Mouse (Mus musculus) midbrain, postnatal 0 days (tissue): Measurements from ENCODE around the gene Gbp5. TPM values are rescaled to one million over a fixed set of nuclear protein-coding genes. Genes with fewer than 3 reads are reported as not detected.

Source experiments
- ATAC-seq: fragments of 200-750 bp; cut with Nextera tagmentation; 2 replicates; pipeline ENCODE4 v1.8.0; 2017; ENCODE audit warnings: moderate number of reproducible peaks, mild to moderate bottlenecking, moderate TSS enrichment, moderate library complexity; ENCODE audit not compliant: low FRiP score
- DNase-seq: peaks from one replicate; pipeline ENCODE4 v3.0.0-alpha.2; 2015; ENCODE audit warnings: low spot score
- H3K27ac ChIP-seq: fragments of 300-500 bp; sonication (generic); 2 replicates; pipeline ENCODE4 v1.5.1; 2014; ENCODE audit warnings: low read depth, mild to moderate bottlenecking, low read length, mixed read lengths
- H3K27me3 ChIP-seq: fragments of 300-500 bp; sonication (generic); 2 replicates; pipeline ENCODE4 v1.6.1; 2014; ENCODE audit warnings: low read length, control low read depth, mixed read lengths; ENCODE audit not compliant: insufficient read depth
- H3K36me3 ChIP-seq: fragments of 300-500 bp; sonication (generic); 2 replicates; pipeline ENCODE4 v1.6.1; 2014; ENCODE audit warnings: low read length, control low read depth, mixed read lengths; ENCODE audit not compliant: insufficient read depth
- H3K4me1 ChIP-seq: fragments of 300-500 bp; sonication (generic); 2 replicates; pipeline ENCODE4 v1.6.1; 2014; ENCODE audit warnings: mild to moderate bottlenecking, control low read depth, antibody characterized with exemption, low read length, mixed read lengths; ENCODE audit not compliant: insufficient read depth
- H3K4me2 ChIP-seq: fragments of 300-500 bp; sonication (generic); 2 replicates; pipeline ENCODE4 v1.6.1; 2014; ENCODE audit warnings: low read depth, mild to moderate bottlenecking, low read length, mixed read lengths; ENCODE audit not compliant: poor library complexity, severe bottlenecking
- H3K4me3 ChIP-seq: fragments of 300-500 bp; sonication (generic); 2 replicates; pipeline ENCODE4 v1.5.1; 2014; ENCODE audit warnings: low read depth, mild to moderate bottlenecking, low read length, moderate library complexity
- H3K9ac ChIP-seq: fragments of 300-500 bp; sonication (generic); replicated peaks from 2 replicates; pipeline ENCODE4 v1.6.1; 2014; ENCODE audit warnings: mild to moderate bottlenecking, low read length, moderate library complexity, mixed read lengths; ENCODE audit not compliant: poor library complexity, severe bottlenecking
- H3K9me3 ChIP-seq: fragments of 300-500 bp; sonication (generic); 2 replicates; pipeline ENCODE4 v1.6.1; 2016; ENCODE audit warnings: low read length, control low read depth
- CTCF ChIP-seq: IDR thresholded peaks from 2 replicates; pipeline ENCODE4 v1.5.1; 2016; ENCODE audit warnings: antibody characterized with exemption, mild to moderate bottlenecking
- WGBS: fragments of 180-500 bp; shearing (Covaris S2); extraction: QIAGEN DNeasy Blood & Tissue Kit; methylation state at CpG from one replicate; pipeline ENCODE4 v1.1.7; 2014; 5-methylcytosine and 5-hydroxymethylcytosine counted together
- polyA plus RNA-seq: library from polyadenylated mRNA; unstranded; fragments of >200 nt; fragmentation: Nextera tagmentation; extraction: Ambion mirVana; gene quantifications from 2 replicates; pipeline ENCODE4 v1.2.1, GENCODE M21; 2015
- total RNA-seq: library from RNA; depleted of rRNA; stranded (reverse); fragments of >200 nt; gene quantifications from 2 replicates; pipeline ENCODE4 v1.2.3, GENCODE M21; 2014; rRNA removed

The Gbp5 gene
- total RNA-seq (0.19 and 1.0 TPM in 2 replicates), polyA plus RNA-seq (0.23 and 0.39 TPM in 2 replicates)

DNA sequence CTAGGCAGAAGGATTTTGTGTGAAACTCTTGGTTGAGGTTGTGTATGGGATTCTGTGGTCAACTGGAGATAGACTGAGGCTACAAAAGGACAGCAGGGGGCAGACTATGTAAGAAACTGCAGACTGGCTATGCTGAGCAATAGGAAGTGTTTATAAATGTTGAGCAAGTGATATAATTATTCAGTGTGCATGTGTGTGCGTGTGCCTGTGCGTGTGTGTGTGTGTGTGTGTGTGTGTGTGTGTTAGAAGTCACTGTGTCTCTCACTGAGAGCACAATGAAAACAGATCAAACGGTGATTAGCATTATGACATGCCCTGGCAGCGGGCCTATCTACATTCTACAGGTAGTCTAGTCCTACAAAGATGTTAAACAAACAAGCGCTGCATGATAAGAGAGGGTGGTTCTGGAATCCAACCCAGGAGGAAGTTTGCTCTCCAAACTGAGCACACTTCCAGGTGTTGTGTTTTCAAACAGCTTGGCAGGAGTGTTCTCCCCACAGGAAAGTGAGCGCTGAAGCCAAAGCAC lies at the start of gene Gbp5:
Gbp5 (plus strand) TSS at position 443 of the 526 bp plus-strand sequence.
- no peak within 1 kb of the TSS for H3K9ac ChIP-seq
- H3K36me3 ChIP-seq, result no peaks in the 10 kb centered on the region
- no peaks in the 10 kb centered on the region for H3K27me3 ChIP-seq
- no peak within 1 kb of the TSS for H3K4me2 ChIP-seq
- 80% methylated on average over 6 of the region's 6 CpGs for WGBS
- TF ChIP-seq CTCF, result peak; percentile 72
- peak; percentile 61 for DNase-seq
- H3K4me3 ChIP-seq, result no peak within 1 kb of the TSS
- H3K9me3 ChIP-seq, result no peaks in the 10 kb centered on the region
- ATAC-seq, result no peak; the same call in 1 of the 2 replicates
- no peaks in the 10 kb centered on the region for H3K4me1 ChIP-seq
- no peak within 1 kb of the TSS for H3K27ac ChIP-seq

DNA sequence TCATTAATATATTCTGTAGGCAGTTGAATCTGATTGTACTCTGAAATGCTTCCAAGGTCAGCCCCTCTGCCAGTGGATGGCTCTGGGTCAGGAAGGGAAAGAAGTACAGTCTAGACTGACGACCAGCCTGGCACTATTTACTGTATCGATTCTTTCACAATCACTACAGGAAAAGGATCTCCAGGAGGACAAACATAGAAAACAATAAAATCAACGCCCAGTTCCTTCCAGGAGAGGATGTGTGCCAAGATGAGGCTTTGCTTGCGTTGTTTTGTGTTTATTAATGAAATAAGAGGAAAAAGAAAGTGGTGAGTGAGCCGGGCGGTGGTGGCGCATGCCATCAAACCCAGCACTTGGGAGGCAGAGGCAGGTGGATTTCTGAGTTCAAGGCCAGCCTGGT lies 39.6 kb upstream of the Gbp5 start:
- Histone ChIP-seq H3K9ac (no peak overlapping the region), H3K36me3 (no peaks in the 10 kb centered on the region), H3K4me2 (no peak overlapping the region), H3K27ac (no peak overlapping the region), H3K9me3 (no peaks in the 10 kb centered on the region), H3K4me1 (no peaks in the 10 kb centered on the region), H3K4me3 (no peak overlapping the region), H3K27me3 (no peaks in the 10 kb centered on the region)
- WGBS, result 87% methylated on average over 7 of the region's 7 CpGs
- no peak for DNase-seq
- ATAC-seq, result no peak
- no peak for TF ChIP-seq CTCF

DNA sequence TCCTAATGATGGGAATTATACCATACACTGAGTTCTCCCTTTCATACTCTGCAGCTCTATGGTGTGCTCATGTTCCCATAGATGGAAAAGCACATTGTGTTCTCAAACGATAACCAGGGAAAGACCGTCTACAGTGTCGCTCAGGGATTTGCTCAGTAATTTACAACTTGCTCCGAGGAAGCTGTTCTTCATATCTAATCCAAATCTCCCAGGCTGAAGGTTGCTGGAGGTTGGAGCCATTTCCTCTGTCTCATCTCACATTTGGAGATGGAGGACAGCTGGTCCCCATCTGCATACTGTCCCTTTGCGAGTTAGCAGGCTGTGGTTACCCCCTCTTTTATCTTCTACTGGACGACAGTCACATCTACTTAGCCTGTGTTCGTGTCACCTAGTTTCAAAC lies 34.5 kb upstream of the Gbp5 start:
- Histone ChIP-seq H3K9ac (no peak overlapping the region), H3K27ac (no peak overlapping the region), H3K36me3 (no peaks in the 10 kb centered on the region), H3K4me2 (no peak overlapping the region), H3K4me3 (no peak overlapping the region), H3K9me3 (no peaks in the 10 kb centered on the region), H3K4me1 (no peaks in the 10 kb centered on the region), H3K27me3 (no peaks in the 10 kb centered on the region)
- 91% methylated on average over 7 of the region's 7 CpGs for WGBS
- TF ChIP-seq CTCF, result no peak
- no peak for DNase-seq
- ATAC-seq, result no peak

DNA sequence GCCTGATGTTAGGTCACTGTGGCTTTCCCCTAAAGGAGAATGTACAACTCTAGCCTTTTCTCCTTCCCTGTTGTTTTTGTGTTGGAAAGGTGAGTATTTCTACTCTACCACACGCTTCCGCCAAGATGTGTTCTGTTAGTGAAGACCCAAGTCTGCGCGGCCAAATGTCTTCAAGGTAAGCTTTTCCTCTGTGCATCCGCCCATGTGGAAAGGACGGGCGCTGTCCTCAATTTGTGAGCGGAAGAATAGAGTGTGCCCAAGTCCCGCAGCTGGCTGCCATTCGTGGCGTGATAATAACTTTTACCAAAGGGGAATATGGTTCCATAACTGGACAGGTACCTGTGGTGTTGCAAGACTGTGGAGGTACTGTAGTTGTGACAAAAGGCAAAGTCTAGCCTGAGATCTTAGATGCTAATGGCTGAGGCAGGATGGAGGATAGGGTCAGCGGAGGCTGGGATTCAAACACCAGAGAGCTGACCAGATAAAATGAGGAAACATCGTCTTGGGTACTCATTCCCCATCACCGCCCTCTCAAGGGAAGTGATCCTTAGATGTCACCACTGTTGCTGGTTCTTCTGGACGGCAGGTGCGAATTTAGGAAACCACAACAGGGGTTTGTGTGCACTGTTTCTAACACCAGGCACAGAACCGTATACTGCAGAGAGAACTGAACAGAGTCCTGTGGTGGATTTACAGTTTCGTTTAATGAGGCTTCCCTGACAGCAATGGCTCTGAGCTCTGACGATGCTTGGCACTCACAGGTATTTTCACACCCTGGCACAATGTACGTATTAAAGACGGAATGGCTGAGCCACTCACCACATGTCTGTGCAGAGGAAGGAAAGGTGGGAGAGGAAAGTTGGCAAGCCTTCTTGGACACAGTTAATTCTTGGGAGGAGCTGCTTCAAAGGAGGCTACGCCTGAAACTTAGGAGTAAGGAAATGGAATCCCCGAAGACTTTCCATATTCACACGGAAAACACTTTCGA lies 30.7 kb upstream of the Gbp5 start:
- WGBS, result 92% methylated on average over 25 of the region's 25 CpGs

DNA sequence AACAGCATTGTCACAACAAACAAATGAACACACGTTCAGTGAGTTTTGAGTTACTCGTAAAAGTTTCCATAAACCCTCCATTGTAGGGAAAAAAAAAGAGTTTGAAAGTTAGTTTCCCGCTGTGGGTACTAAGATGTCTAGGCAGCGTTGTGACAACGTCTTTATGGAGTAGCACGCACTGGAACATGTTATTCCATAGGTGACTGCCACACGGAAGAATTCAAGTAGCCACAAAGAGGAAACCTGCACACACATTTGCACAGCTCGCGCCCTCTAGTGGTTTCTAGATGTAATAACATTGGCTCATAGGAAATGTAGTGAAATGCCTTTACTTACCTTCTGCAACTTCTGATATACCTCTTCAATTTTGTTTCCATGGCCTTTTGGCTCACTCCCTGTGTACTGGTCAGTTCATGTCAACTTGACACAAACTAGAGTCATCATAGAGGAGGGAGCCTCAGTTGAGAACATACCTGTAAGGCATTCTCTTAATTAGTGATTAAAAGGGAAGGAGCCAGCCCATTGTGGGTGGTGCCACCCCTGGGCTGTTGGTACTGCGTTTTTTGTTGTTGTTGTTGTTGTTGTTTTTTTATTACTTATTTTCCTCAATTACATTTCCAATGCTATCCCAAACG lies 19.3 kb upstream of the Gbp5 start:
- H3K9me3 ChIP-seq, result no peaks in the 10 kb centered on the region
- H3K27me3 ChIP-seq, result no peaks in the 10 kb centered on the region
- DNase-seq (peak; percentile 62), ATAC-seq (0 out of 2 replicates have a peak, but pooled peaks have one; percentile 20)
- peak; percentile 87 for TF ChIP-seq CTCF
- no peak overlapping the region for H3K27ac ChIP-seq
- no peak overlapping the region for H3K9ac ChIP-seq
- no peak overlapping the region for H3K4me3 ChIP-seq
- no peaks in the 10 kb centered on the region for H3K36me3 ChIP-seq
- no peaks in the 10 kb centered on the region for H3K4me1 ChIP-seq
- no peak overlapping the region for H3K4me2 ChIP-seq
- 26% methylated on average over 11 of the region's 11 CpGs for WGBS

More for the DNA sequence above, 30.7 kb upstream of the Gbp5 start:
- DNase-seq (no peak), ATAC-seq (no peak)
- Histone ChIP-seq H3K4me3 (no peak overlapping the region), H3K4me1 (no peaks in the 10 kb centered on the region), H3K27ac (no peak overlapping the region), H3K9ac (no peak overlapping the region), H3K36me3 (no peaks in the 10 kb centered on the region), H3K27me3 (no peaks in the 10 kb centered on the region), H3K9me3 (no peaks in the 10 kb centered on the region), H3K4me2 (no peak overlapping the region)
- no peak for TF ChIP-seq CTCF
